Mouse (Mus musculus) stomach, embryonic 16.5 days (tissue): ENCODE measurements around the gene Hoxc10. TPM values are rescaled to one million over a fixed set of nuclear protein-coding genes. Genes with fewer than 3 reads are reported as not detected.

Experiments
- ATAC-seq: fragments of 200-750 bp; cut with Nextera tagmentation; 2 replicates; pipeline ENCODE4 v1.8.0; 2017; ENCODE audit warnings: moderate number of reproducible peaks, moderate TSS enrichment; ENCODE audit not compliant: insufficient read depth, low FRiP score
- H3K27ac ChIP-seq: fragments of 300-500 bp; sonication (generic); 2 replicates; pipeline ENCODE4 v1.5.1; 2014; ENCODE audit warnings: low read length
- H3K27me3 ChIP-seq: fragments of 300-500 bp; sonication (generic); 2 replicates; pipeline ENCODE4 v1.6.1; 2014; ENCODE audit warnings: low read length, control low read depth, mixed read lengths; ENCODE audit not compliant: control insufficient read depth, insufficient read depth
- H3K36me3 ChIP-seq: fragments of 300-500 bp; sonication (generic); 2 replicates; pipeline ENCODE4 v1.6.1; 2014; ENCODE audit warnings: low read length; ENCODE audit not compliant: control insufficient read depth, insufficient read depth
- H3K4me1 ChIP-seq: fragments of 300-500 bp; sonication (generic); 2 replicates; pipeline ENCODE4 v1.6.1; 2014; ENCODE audit warnings: low read length, control low read depth, mixed read lengths; ENCODE audit not compliant: control insufficient read depth, insufficient read depth
- H3K4me2 ChIP-seq: fragments of 300-500 bp; sonication (generic); 2 replicates; pipeline ENCODE4 v1.6.1; 2014; ENCODE audit warnings: low read depth, low read length, mixed read lengths
- H3K4me3 ChIP-seq: fragments of 300-500 bp; sonication (generic); replicated peaks from 2 replicates; pipeline ENCODE4 v1.5.1; 2014; ENCODE audit warnings: mild to moderate bottlenecking, low read length
- H3K9ac ChIP-seq: fragments of 300-500 bp; sonication (generic); 2 replicates; pipeline ENCODE4 v1.6.1; 2014; ENCODE audit warnings: low read length
- H3K9me3 ChIP-seq: fragments of 300-500 bp; sonication (generic); replicated peaks from 2 replicates; pipeline ENCODE4 v1.6.1; 2016; ENCODE audit warnings: low read length, control low read depth; ENCODE audit not compliant: control insufficient read depth
- WGBS: fragments of 180-500 bp; shearing (Covaris S2); extraction: QIAGEN DNeasy Blood & Tissue Kit; methylation state at CpG from one replicate; pipeline ENCODE4 v1.1.7; 2014; 5-methylcytosine and 5-hydroxymethylcytosine counted together
- polyA plus RNA-seq: library from polyadenylated mRNA; unstranded; fragments of >200 nt; fragmentation: Nextera tagmentation; extraction: Ambion mirVana; gene quantifications from 2 replicates; pipeline ENCODE4 v1.2.1, GENCODE M21; 2015

The Hoxc10 gene
- polyA plus RNA-seq, 1 experiment from 2014 or later = 0.06 TPM

- Histone ChIP-seq H3K9ac (no peak overlapping the region), H3K27ac (no peak overlapping the region), H3K4me1 (no peaks in the 10 kb centered on the region), H3K36me3 (no peaks in the 10 kb centered on the region), H3K4me2 (no peak overlapping the region), H3K9me3 (no peaks in the 10 kb centered on the region), H3K27me3 (peaks cover 90% of the 10 kb centered on the region), H3K4me3 (no peak overlapping the region)
- WGBS = 3% methylated on average over 28 of the region's 28 CpGs
- no peak for ATAC-seq
These were observed 2.6 kb upstream of the Hoxc10 start for GRCm38 (mm10) chr15:102963671-102964640.

GRCm38 (mm10) chr15:102965003-102965891, 1.3 kb upstream of the Hoxc10 start:
- Histone ChIP-seq H3K27me3 (peaks cover 93% of the 10 kb centered on the region), H3K36me3 (no peaks in the 10 kb centered on the region), H3K4me1 (no peaks in the 10 kb centered on the region), H3K9me3 (no peaks in the 10 kb centered on the region), H3K4me3 (no peak overlapping the region), H3K27ac (no peak overlapping the region), H3K9ac (no peak overlapping the region), H3K4me2 (no peak overlapping the region)
- ATAC-seq = no peak
- 6% methylated on average over 26 of the region's 26 CpGs for WGBS

- H3K4me1 ChIP-seq = no peaks in the 10 kb centered on the region
- H3K4me3 ChIP-seq = peak overlapping the region; percentile 4; the same call in 1 of the 2 replicates
- H3K9me3 ChIP-seq = no peaks in the 10 kb centered on the region
- peaks cover 93% of the 10 kb centered on the region for H3K27me3 ChIP-seq
- no peaks in the 10 kb centered on the region for H3K36me3 ChIP-seq
- 4% methylated on average over 29 of the region's 30 CpGs for WGBS
- peak overlapping the region; percentile 33; the same call in 1 of the 2 replicates for H3K4me2 ChIP-seq
- H3K27ac ChIP-seq = no peak overlapping the region
- H3K9ac ChIP-seq = no peak overlapping the region
- peak; percentile 50; the same call in 1 of the 2 replicates for ATAC-seq
These were observed 462 bp upstream of the Hoxc10 start for GRCm38 (mm10) chr15:102965892-102966775.

GRCm38 (mm10) chr15:102967312-102967510, 615 bp downstream of the Hoxc10 start, which contains the start of gene Hoxc5:
Gene Hoxc5, plus strand, starts transcription at chr15:102967443.
- Histone ChIP-seq H3K36me3 (no peaks in the 10 kb centered on the region), H3K4me2 (peak within 1 kb of the TSS; percentile 33; the same call in 1 of the 2 replicates), H3K27me3 (peaks cover 96% of the 10 kb centered on the region), H3K4me3 (peak within 1 kb of the TSS; percentile 4; the same call in 1 of the 2 replicates), H3K27ac (no peak within 1 kb of the TSS), H3K9ac (no peak within 1 kb of the TSS), H3K4me1 (no peaks in the 10 kb centered on the region), H3K9me3 (no peaks in the 10 kb centered on the region)
- WGBS = 6% methylated on average over 12 of the region's 12 CpGs
- no peak for ATAC-seq

- H3K9ac ChIP-seq = no peak overlapping the region
- no peak for ATAC-seq
- no peaks in the 10 kb centered on the region for H3K9me3 ChIP-seq
- H3K4me3 ChIP-seq = no peak overlapping the region
- peaks cover 95% of the 10 kb centered on the region for H3K27me3 ChIP-seq
- H3K4me2 ChIP-seq = no peak overlapping the region
- WGBS = 3% methylated on average over 34 of the region's 34 CpGs
- H3K4me1 ChIP-seq = no peaks in the 10 kb centered on the region
- no peaks in the 10 kb centered on the region for H3K36me3 ChIP-seq
- H3K27ac ChIP-seq = no peak overlapping the region
These were observed 1.2 kb downstream of the Hoxc10 start for GRCm38 (mm10) chr15:102967511-102968397.

GRCm38 (mm10) chr15:102969296-102969695, 2.7 kb downstream of the Hoxc10 start:
- no peak overlapping the region for H3K4me3 ChIP-seq
- H3K27ac ChIP-seq = no peak overlapping the region
- no peak overlapping the region for H3K9ac ChIP-seq
- peaks cover 96% of the 10 kb centered on the region for H3K27me3 ChIP-seq
- H3K9me3 ChIP-seq = no peaks in the 10 kb centered on the region
- no peak overlapping the region for H3K4me2 ChIP-seq
- H3K36me3 ChIP-seq = no peaks in the 10 kb centered on the region
- no peaks in the 10 kb centered on the region for H3K4me1 ChIP-seq
- ATAC-seq = no peak
- 47% methylated on average over 1 of the region's 1 CpGs for WGBS

GRCm38 (mm10) chr15:102970740-102971139, 4.1 kb downstream of the Hoxc10 start:
- no peak for ATAC-seq
- H3K9me3 ChIP-seq = no peaks in the 10 kb centered on the region
- no peak overlapping the region for H3K9ac ChIP-seq
- H3K27me3 ChIP-seq = peaks cover 93% of the 10 kb centered on the region
- WGBS = 2% methylated on average over 12 of the region's 12 CpGs
- H3K4me1 ChIP-seq = no peaks in the 10 kb centered on the region
- no peak overlapping the region for H3K27ac ChIP-seq
- no peaks in the 10 kb centered on the region for H3K36me3 ChIP-seq
- H3K4me2 ChIP-seq = no peak overlapping the region
- no peak overlapping the region for H3K4me3 ChIP-seq

- Histone ChIP-seq H3K4me2 (no peak overlapping the region), H3K27me3 (peaks cover 90% of the 10 kb centered on the region), H3K36me3 (no peaks in the 10 kb centered on the region), H3K9me3 (no peaks in the 10 kb centered on the region), H3K4me1 (0 out of 2 replicates have a peak, but pooled peaks cover 3% of the 10 kb centered on the region), H3K9ac (no peak overlapping the region), H3K4me3 (no peak overlapping the region), H3K27ac (no peak overlapping the region)
- no peak for ATAC-seq
- WGBS = 3% methylated on average over 21 of the region's 21 CpGs
These were observed 5.7 kb downstream of the Hoxc10 start for GRCm38 (mm10) chr15:102972254-102972653.
